Mouse (Mus musculus): ENCODE measurements at regions not wholly inside any gene's neighbourhood (a gene's known extent, or its start where the extent isn't known, plus 50 kb on each side); places are given as distances from the start of the nearest gene placed in this dataset.

GRCm38 (mm10) chr14:76913850-76914249 is 122.7 kb upstream of the Ccdc122 start:
- TF ChIP-seq CTCF (IDR thresholded peaks at IDR 0.05; ENCODE audit: control insufficient read depth, insufficient read depth, insufficient read length) (no peak), MAX (IDR thresholded peaks at IDR 0.05) (no peak), CEBPB (IDR thresholded peaks at IDR 0.05; ENCODE audit: low read depth) (no peak), MYOG (IDR thresholded peaks at IDR 0.05; ENCODE audit: control insufficient read depth, extremely low read depth, insufficient read length) (no peak), USF1 (IDR thresholded peaks at IDR 0.05; ENCODE audit: low read depth) (no peak), MYOD1 (IDR thresholded peaks at IDR 0.05; ENCODE audit: control insufficient read depth, insufficient read length, low read depth) (no peak), FOSL1 (IDR thresholded peaks at IDR 0.05; ENCODE audit: insufficient read depth, low read length, poor library complexity, severe bottlenecking) (no peak)

Measured in C2C12 (cell line).